Comparison of ENCODE assay signal across 21 mouse cellular contexts in genomic region chr1:37116574-37116973, GRCm38 (mm10).
"Had no signal": no experiment of that assay in that cellular context is flagged by ENCODE, and none has a peak within 500 bp of the region (broad histone marks: within the 10 kb centered on the region; RNA-seq: fewer than 3 reads in every experiment).

No protein-coding gene starts in this region.

- H3K27me3 ChIP-seq: kidney, embryonic 15.5 days; limb, embryonic 15.5 days; midbrain, embryonic 12.5 days; midbrain, embryonic 15.5 days; neural tube, embryonic 12.5 days; neural tube, embryonic 15.5 days; stomach, embryonic 15.5 days had no signal

- H3K36me3 ChIP-seq: kidney, embryonic 15.5 days; limb, embryonic 15.5 days; midbrain, embryonic 12.5 days; midbrain, embryonic 15.5 days; neural tube, embryonic 12.5 days; neural tube, embryonic 15.5 days; stomach, embryonic 15.5 days had no signal

- H3K4me1 ChIP-seq: kidney, embryonic 15.5 days; midbrain, embryonic 15.5 days; neural tube, embryonic 12.5 days; neural tube, embryonic 15.5 days had no signal

- H3K9ac ChIP-seq: kidney, embryonic 15.5 days; limb, embryonic 15.5 days; liver, embryonic 14.5 days; liver, postnatal 0 days; lung, embryonic 14.5 days; midbrain, embryonic 12.5 days; midbrain, embryonic 15.5 days; neural tube, embryonic 12.5 days; neural tube, embryonic 15.5 days; stomach, embryonic 15.5 days had no signal

- H3K4me2 ChIP-seq: kidney, embryonic 15.5 days; limb, embryonic 15.5 days; liver, embryonic 11.5 days; lung, embryonic 14.5 days; midbrain, embryonic 12.5 days; midbrain, embryonic 15.5 days; neural tube, embryonic 12.5 days; neural tube, embryonic 15.5 days; stomach, embryonic 15.5 days had no signal

- H3K9me3 ChIP-seq: kidney, embryonic 15.5 days; limb, embryonic 15.5 days; midbrain, embryonic 12.5 days; midbrain, embryonic 15.5 days; neural tube, embryonic 12.5 days; neural tube, embryonic 15.5 days; stomach, embryonic 15.5 days had no signal

- H3K27ac ChIP-seq: kidney, embryonic 15.5 days; limb, embryonic 15.5 days; liver, embryonic 14.5 days; macrophage; midbrain, embryonic 12.5 days; midbrain, embryonic 15.5 days; neural tube, embryonic 12.5 days; neural tube, embryonic 15.5 days; stomach, embryonic 15.5 days had no signal

- ATAC-seq: liver, postnatal 0 days; lung, postnatal 0 days; midbrain, embryonic 15.5 days had no signal

- H3K4me3 ChIP-seq: kidney, embryonic 15.5 days; limb, embryonic 15.5 days; midbrain, embryonic 12.5 days; midbrain, embryonic 15.5 days; neural tube, embryonic 12.5 days; neural tube, embryonic 15.5 days; stomach, embryonic 15.5 days had no signal

- DNase-seq: kidney, adult 8-10 months; kidney, postnatal 10 days; kidney, postnatal 36 days; liver, postnatal 0 days; lung, embryonic 14.5 days; right cerebral cortex, adult 18-20 months; right cerebral cortex, postnatal 14 days; right cerebral cortex, postnatal 4 days; spleen, adult 18-20 months; thymus, postnatal 25 days had no signal
